Mouse (Mus musculus): ENCODE measurements around the gene Zc2hc1b. TPM values are rescaled to one million over a fixed set of nuclear protein-coding genes. Genes with fewer than 3 reads are reported as not detected.

The Zc2hc1b gene
- polyA plus RNA-seq, 1 experiment = not detected

DNA sequence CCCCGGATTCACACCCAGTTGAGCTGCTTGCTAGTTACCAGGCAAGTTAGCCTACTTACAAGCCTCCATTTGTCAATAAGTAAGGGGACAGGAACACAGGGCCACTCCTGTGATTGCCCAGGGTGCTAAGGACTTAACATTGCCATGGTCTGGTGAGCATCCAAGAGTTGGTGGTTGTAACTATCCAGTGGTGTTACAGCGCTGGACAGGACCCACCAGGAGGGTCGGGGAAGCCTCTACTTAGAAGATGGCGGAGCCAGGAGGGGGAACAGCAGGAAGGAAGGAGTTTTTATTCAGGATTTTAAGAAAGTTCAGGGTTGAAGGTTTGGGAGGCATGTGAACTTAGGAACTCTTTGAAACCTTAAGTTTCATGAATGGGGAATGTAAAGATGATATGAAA, 64.2 kb downstream of the Zc2hc1b start:
- no peaks in the 10 kb centered on the region for H3K36me3 ChIP-seq (ENCODE audit: control insufficient read depth, insufficient read depth, low read length)
- H3K4me1 ChIP-seq (ENCODE audit: control insufficient read depth, insufficient read depth, low read length) = no peaks in the 10 kb centered on the region
- H3K27ac ChIP-seq (ENCODE audit: insufficient read depth, low read depth, low read length) = no peak overlapping the region
- no peak for DNase-seq
- H3K27me3 ChIP-seq (replicated peaks; ENCODE audit: control insufficient read depth, insufficient read depth, low read length) = no peaks in the 10 kb centered on the region
- TF ChIP-seq CTCF (conservative IDR thresholded peaks at IDR 0.05; ENCODE audit: insufficient read depth, insufficient read length, low read depth, low read length) = no peak
- TF ChIP-seq POLR2A (IDR thresholded peaks at IDR 0.05; ENCODE audit: low read depth, low read length) = no peak
- no peak overlapping the region for H3K4me3 ChIP-seq (ENCODE audit: insufficient read depth, low read depth, low read length)
- WGBS = 81% methylated on average over 4 of the region's 4 CpGs

DNA sequence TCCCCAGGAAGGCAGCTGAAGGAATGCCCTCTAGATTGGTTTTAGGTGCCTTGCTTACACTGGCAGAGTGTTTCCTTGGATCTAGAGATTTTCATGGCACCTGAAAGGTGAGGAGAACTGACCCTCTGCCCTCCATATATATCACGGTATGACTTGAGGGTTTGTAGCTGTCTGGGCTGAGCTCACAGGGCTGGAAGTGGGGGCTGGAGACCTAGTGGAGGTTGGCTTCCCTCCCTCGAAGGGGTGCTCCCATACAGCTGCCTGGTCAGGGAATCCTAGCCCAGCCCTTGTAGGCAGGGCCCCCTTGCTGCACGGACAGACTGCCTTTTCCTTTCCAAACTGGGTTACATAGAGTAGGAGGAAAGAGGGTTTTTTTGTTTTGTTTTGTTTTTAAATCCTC, 65.0 kb downstream of the Zc2hc1b start:
- no peak for TF ChIP-seq CTCF (conservative IDR thresholded peaks at IDR 0.05; ENCODE audit: insufficient read depth, insufficient read length, low read depth, low read length)
- TF ChIP-seq POLR2A (IDR thresholded peaks at IDR 0.05; ENCODE audit: low read depth, low read length) = no peak
- Histone ChIP-seq H3K4me3 (ENCODE audit: insufficient read depth, low read depth, low read length) (no peak overlapping the region), H3K27me3 (replicated peaks; ENCODE audit: control insufficient read depth, insufficient read depth, low read length) (no peaks in the 10 kb centered on the region), H3K36me3 (ENCODE audit: control insufficient read depth, insufficient read depth, low read length) (no peaks in the 10 kb centered on the region), H3K4me1 (ENCODE audit: control insufficient read depth, insufficient read depth, low read length) (no peaks in the 10 kb centered on the region), H3K27ac (ENCODE audit: insufficient read depth, low read depth, low read length) (no peak overlapping the region)
- DNase-seq = no peak
- 39% methylated on average over 3 of the region's 3 CpGs for WGBS

DNA sequence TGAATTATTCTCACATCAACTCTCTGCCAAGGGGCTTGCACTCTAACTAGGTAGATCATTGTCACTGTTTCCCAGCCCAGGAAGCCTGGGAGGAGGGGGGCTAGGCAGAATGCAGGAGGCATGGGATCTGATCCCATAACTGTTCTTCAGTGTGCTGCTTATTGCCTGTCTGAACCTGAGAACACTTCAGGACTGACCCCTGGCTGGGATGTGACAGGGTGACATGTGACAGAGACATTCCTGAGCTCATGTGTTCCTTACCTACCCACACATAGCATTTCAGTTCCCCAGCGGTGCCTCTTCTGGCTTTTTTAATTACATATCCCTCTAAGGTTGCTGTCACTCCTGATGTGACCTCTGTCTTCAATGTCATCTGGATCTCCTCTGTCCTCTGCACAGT, 68.0 kb downstream of the Zc2hc1b start:
- 74% methylated on average over 1 of the region's 1 CpGs for WGBS
- Histone ChIP-seq H3K36me3 (ENCODE audit: control insufficient read depth, insufficient read depth, low read length) (no peaks in the 10 kb centered on the region), H3K27me3 (replicated peaks; ENCODE audit: control insufficient read depth, insufficient read depth, low read length) (no peaks in the 10 kb centered on the region), H3K27ac (ENCODE audit: insufficient read depth, low read depth, low read length) (no peak overlapping the region), H3K4me3 (ENCODE audit: insufficient read depth, low read depth, low read length) (no peak overlapping the region), H3K4me1 (ENCODE audit: control insufficient read depth, insufficient read depth, low read length) (no peaks in the 10 kb centered on the region)
- TF ChIP-seq CTCF (conservative IDR thresholded peaks at IDR 0.05; ENCODE audit: insufficient read depth, insufficient read length, low read depth, low read length) (no peak), POLR2A (IDR thresholded peaks at IDR 0.05; ENCODE audit: low read depth, low read length) (no peak)
- DNase-seq = no peak

- WGBS = 49% methylated on average over 4 of the region's 4 CpGs
- no peaks in the 10 kb centered on the region for H3K4me1 ChIP-seq (ENCODE audit: control insufficient read depth, insufficient read depth, low read length)
- H3K27ac ChIP-seq (ENCODE audit: insufficient read depth, low read depth, low read length) = no peak overlapping the region
- no peak for DNase-seq
- no peaks in the 10 kb centered on the region for H3K36me3 ChIP-seq (ENCODE audit: control insufficient read depth, insufficient read depth, low read length)
- no peak overlapping the region for H3K4me3 ChIP-seq (ENCODE audit: insufficient read depth, low read depth, low read length)
- H3K27me3 ChIP-seq (replicated peaks; ENCODE audit: control insufficient read depth, insufficient read depth, low read length) = no peaks in the 10 kb centered on the region
- no peak for TF ChIP-seq POLR2A (IDR thresholded peaks at IDR 0.05; ENCODE audit: low read depth, low read length)
- TF ChIP-seq CTCF (conservative IDR thresholded peaks at IDR 0.05; ENCODE audit: insufficient read depth, insufficient read length, low read depth, low read length) = no peak
Measured at GRCm38 (mm10) chr10:13108847-13109246, 69.0 kb downstream of the Zc2hc1b start.

GRCm38 (mm10) chr10:13108021-13108548, 69.7 kb downstream of the Zc2hc1b start:
- Histone ChIP-seq H3K27me3 (replicated peaks; ENCODE audit: control insufficient read depth, insufficient read depth, low read length) (no peaks in the 10 kb centered on the region), H3K4me3 (ENCODE audit: insufficient read depth, low read depth, low read length) (no peak overlapping the region), H3K36me3 (ENCODE audit: control insufficient read depth, insufficient read depth, low read length) (no peaks in the 10 kb centered on the region), H3K4me1 (ENCODE audit: control insufficient read depth, insufficient read depth, low read length) (no peaks in the 10 kb centered on the region), H3K27ac (ENCODE audit: insufficient read depth, low read depth, low read length) (no peak overlapping the region)
- DNase-seq = no peak
- WGBS = 64% methylated on average over 7 of the region's 7 CpGs
- TF ChIP-seq POLR2A (IDR thresholded peaks at IDR 0.05; ENCODE audit: low read depth, low read length) (no peak), CTCF (conservative IDR thresholded peaks at IDR 0.05; ENCODE audit: insufficient read depth, insufficient read length, low read depth, low read length) (no peak)

- TF ChIP-seq POLR2A (IDR thresholded peaks at IDR 0.05; ENCODE audit: low read depth, low read length) = no peak
- TF ChIP-seq CTCF (conservative IDR thresholded peaks at IDR 0.05; ENCODE audit: insufficient read depth, insufficient read length, low read depth, low read length) = no peak
- 76% methylated on average over 9 of the region's 9 CpGs for WGBS
- Histone ChIP-seq H3K4me3 (ENCODE audit: insufficient read depth, low read depth, low read length) (no peak overlapping the region), H3K4me1 (ENCODE audit: control insufficient read depth, insufficient read depth, low read length) (no peaks in the 10 kb centered on the region), H3K36me3 (ENCODE audit: control insufficient read depth, insufficient read depth, low read length) (no peaks in the 10 kb centered on the region), H3K27ac (ENCODE audit: insufficient read depth, low read depth, low read length) (no peak overlapping the region), H3K27me3 (replicated peaks; ENCODE audit: control insufficient read depth, insufficient read depth, low read length) (no peaks in the 10 kb centered on the region)
- no peak for DNase-seq
Measured at GRCm38 (mm10) chr10:13106909-13107624, 70.8 kb downstream of the Zc2hc1b start.

DNA sequence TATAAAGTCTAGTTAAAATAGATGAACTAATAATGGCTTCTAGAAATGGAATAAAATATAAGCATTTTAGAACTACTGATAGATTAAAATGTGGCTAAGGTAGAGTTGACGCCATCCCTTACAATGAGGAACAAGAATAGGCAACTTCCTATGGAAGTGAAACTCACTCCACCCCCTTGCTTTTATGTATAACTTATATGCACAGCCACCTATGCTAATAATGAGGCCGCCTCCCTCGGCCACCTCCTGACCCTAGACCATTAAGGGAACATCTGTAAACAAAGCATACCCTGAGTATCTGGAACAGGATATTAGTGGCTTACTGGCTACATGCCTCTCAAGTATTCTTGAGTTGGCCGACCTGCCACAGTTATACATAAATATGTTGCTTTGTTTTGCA, 74.0 kb downstream of the Zc2hc1b start:
- no peak overlapping the region for H3K4me3 ChIP-seq (ENCODE audit: insufficient read depth, low read depth, low read length)
- H3K4me1 ChIP-seq (ENCODE audit: control insufficient read depth, insufficient read depth, low read length) = 0 out of 2 replicates have a peak, but pooled peaks cover 5% of the 10 kb centered on the region
- 66% methylated on average over 4 of the region's 4 CpGs for WGBS
- DNase-seq = no peak
- no peaks in the 10 kb centered on the region for H3K27me3 ChIP-seq (replicated peaks; ENCODE audit: control insufficient read depth, insufficient read depth, low read length)
- no peaks in the 10 kb centered on the region for H3K36me3 ChIP-seq (ENCODE audit: control insufficient read depth, insufficient read depth, low read length)
- H3K27ac ChIP-seq (ENCODE audit: insufficient read depth, low read depth, low read length) = no peak overlapping the region
- TF ChIP-seq POLR2A (IDR thresholded peaks at IDR 0.05; ENCODE audit: low read depth, low read length) (no peak), CTCF (conservative IDR thresholded peaks at IDR 0.05; ENCODE audit: insufficient read depth, insufficient read length, low read depth, low read length) (no peak)
